Mouse (Mus musculus): ENCODE results near the gene Ace3. TPM values are rescaled to one million over a fixed set of nuclear protein-coding genes. Genes with fewer than 3 reads are reported as not detected.

Gene Ace3
- polyA plus RNA-seq, 1 experiment from 2014 or later: not detected

- Histone ChIP-seq H3K4me3 (replicated peaks) (no peak overlapping the region), H3K9ac (replicated peaks) (no peak overlapping the region), H3K27ac (replicated peaks) (no peak overlapping the region), H3K9me3 (replicated peaks) (no peaks in the 10 kb centered on the region), H3K4me2 (no peak overlapping the region), H3K27me3 (replicated peaks) (no peaks in the 10 kb centered on the region), H3K36me3 (peaks cover 30% of the 10 kb centered on the region), H3K4me1 (no peaks in the 10 kb centered on the region)
- no peak for ATAC-seq (ENCODE audit: low FRiP score)
- 98% methylated on average over 3 of the region's 3 CpGs for WGBS
These were observed 51.3 kb downstream of the Ace3 start for GRCm38 (mm10) chr11:106045780-106046179.

DNA sequence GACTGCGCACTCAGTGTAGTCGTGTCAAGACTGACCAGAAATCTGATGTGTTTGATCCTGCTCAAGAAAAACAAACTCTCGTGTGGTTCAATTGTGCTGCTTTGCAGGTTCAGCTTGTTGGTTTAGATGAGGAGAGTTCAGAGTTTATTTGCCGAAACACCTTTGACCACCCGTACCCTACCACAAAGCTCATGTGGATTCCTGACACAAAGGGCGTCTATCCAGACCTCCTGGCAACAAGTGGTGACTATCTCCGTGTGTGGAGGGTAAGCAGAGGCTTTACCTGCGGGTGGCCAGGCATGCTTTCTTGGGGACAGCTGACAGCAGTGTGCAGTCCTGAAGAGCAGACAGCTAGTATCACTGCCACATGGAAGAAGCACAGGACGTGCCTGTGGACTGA, 52.1 kb downstream of the Ace3 start:
- Histone ChIP-seq H3K4me2 (no peak overlapping the region), H3K9me3 (replicated peaks) (no peaks in the 10 kb centered on the region), H3K9ac (replicated peaks) (no peak overlapping the region), H3K27ac (replicated peaks) (no peak overlapping the region), H3K4me1 (no peaks in the 10 kb centered on the region), H3K36me3 (peaks cover 38% of the 10 kb centered on the region), H3K27me3 (replicated peaks) (no peaks in the 10 kb centered on the region), H3K4me3 (replicated peaks) (no peak overlapping the region)
- no peak for ATAC-seq (ENCODE audit: low FRiP score)
- 91% methylated on average over 9 of the region's 9 CpGs for WGBS

DNA sequence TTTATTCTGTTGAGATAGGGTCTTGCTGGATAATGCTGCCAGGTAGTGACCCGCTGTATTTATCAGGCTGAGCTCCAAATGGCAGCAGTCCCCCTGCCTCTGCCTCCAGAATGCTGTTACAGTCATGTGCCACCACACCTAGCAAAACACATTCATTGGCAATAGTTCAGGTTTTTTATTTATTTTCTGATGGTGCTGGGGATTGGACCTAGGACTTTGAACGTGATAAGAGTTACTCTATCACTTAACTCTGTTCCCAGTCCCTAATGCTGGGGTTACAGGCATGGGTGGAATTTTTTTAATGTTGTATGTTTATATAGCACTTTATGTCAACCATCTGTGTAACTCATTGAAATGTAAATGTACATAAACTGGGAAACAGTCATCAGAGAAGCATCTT, 59.4 kb downstream of the Ace3 start:
- Histone ChIP-seq H3K9ac (replicated peaks) (no peak overlapping the region), H3K9me3 (replicated peaks) (no peaks in the 10 kb centered on the region), H3K4me2 (no peak overlapping the region), H3K4me3 (replicated peaks) (no peak overlapping the region), H3K4me1 (no peaks in the 10 kb centered on the region), H3K27me3 (replicated peaks) (no peaks in the 10 kb centered on the region), H3K36me3 (peaks cover 93% of the 10 kb centered on the region), H3K27ac (replicated peaks) (no peak overlapping the region)
- no peak for ATAC-seq (ENCODE audit: low FRiP score)
- 90% methylated on average over 2 of the region's 2 CpGs for WGBS

- ATAC-seq (ENCODE audit: low FRiP score): no peak
- Histone ChIP-seq H3K27me3 (replicated peaks) (no peaks in the 10 kb centered on the region), H3K4me2 (no peak overlapping the region), H3K36me3 (peaks cover 93% of the 10 kb centered on the region), H3K4me3 (replicated peaks) (no peak overlapping the region), H3K27ac (replicated peaks) (no peak overlapping the region), H3K4me1 (no peaks in the 10 kb centered on the region), H3K9ac (replicated peaks) (no peak overlapping the region), H3K9me3 (replicated peaks) (no peaks in the 10 kb centered on the region)
- WGBS: 95% methylated on average over 8 of the region's 8 CpGs
These were observed 60.1 kb downstream of the Ace3 start for GRCm38 (mm10) chr11:106054600-106054999.

Other genes with a start within 250 kb of the Ace3 start
- 41.3 and 42.2 TPM in 2 replicates for gene Cyb561, start 41.3 kb upstream of the Ace3 start, polyA plus RNA-seq (2015; fragmentation: Nextera tagmentation; extraction: Ambion mirVana)
- gene Ace, start 26.7 kb upstream of the Ace3 start, polyA plus RNA-seq (2015; fragmentation: Nextera tagmentation; extraction: Ambion mirVana): 4.1 and 4.2 TPM in 2 replicates
- gene Kcnh6, start 13.4 kb downstream of the Ace3 start, polyA plus RNA-seq (2015; fragmentation: Nextera tagmentation; extraction: Ambion mirVana): 3.6 and 4.2 TPM in 2 replicates
- 131 and 143 TPM in 2 replicates for gene Dcaf7, start 42.2 kb downstream of the Ace3 start, polyA plus RNA-seq (2015; fragmentation: Nextera tagmentation; extraction: Ambion mirVana)
- 8.0 and 9.5 TPM in 2 replicates for gene Taco1, start 71.4 kb downstream of the Ace3 start, polyA plus RNA-seq (2015; fragmentation: Nextera tagmentation; extraction: Ambion mirVana)
- 13.1 and 15.9 TPM in 2 replicates for gene Map3k3, start 89.9 kb downstream of the Ace3 start, polyA plus RNA-seq (2015; fragmentation: Nextera tagmentation; extraction: Ambion mirVana)
- not detected in 2 replicates for gene Gm10840, start 166.2 kb downstream of the Ace3 start, polyA plus RNA-seq (2015; fragmentation: Nextera tagmentation; extraction: Ambion mirVana)
- gene Limd2, start 166.2 kb downstream of the Ace3 start, polyA plus RNA-seq (2015; fragmentation: Nextera tagmentation; extraction: Ambion mirVana): 148 and 172 TPM in 2 replicates
- gene Strada, start 207.5 kb downstream of the Ace3 start, polyA plus RNA-seq (2015; fragmentation: Nextera tagmentation; extraction: Ambion mirVana): 29.2 and 30.7 TPM in 2 replicates
- gene Ccdc47, start 221.7 kb downstream of the Ace3 start, polyA plus RNA-seq (2015; fragmentation: Nextera tagmentation; extraction: Ambion mirVana): 96.2 and 98.3 TPM in 2 replicates
- 75.0 and 77.6 TPM in 2 replicates for gene Ddx42, start 222.3 kb downstream of the Ace3 start, polyA plus RNA-seq (2015; fragmentation: Nextera tagmentation; extraction: Ambion mirVana)